Mouse (Mus musculus): Measurements from ENCODE around the gene Gemin5. TPM values are rescaled to one million over a fixed set of nuclear protein-coding genes. Genes with fewer than 3 reads are reported as not detected.
A peak's percentile ranks its signal among the peaks of the same experiment; 100 is the strongest.

The Gemin5 gene
- polyA plus RNA-seq, 1 experiment, result 3.5 TPM

DNA sequence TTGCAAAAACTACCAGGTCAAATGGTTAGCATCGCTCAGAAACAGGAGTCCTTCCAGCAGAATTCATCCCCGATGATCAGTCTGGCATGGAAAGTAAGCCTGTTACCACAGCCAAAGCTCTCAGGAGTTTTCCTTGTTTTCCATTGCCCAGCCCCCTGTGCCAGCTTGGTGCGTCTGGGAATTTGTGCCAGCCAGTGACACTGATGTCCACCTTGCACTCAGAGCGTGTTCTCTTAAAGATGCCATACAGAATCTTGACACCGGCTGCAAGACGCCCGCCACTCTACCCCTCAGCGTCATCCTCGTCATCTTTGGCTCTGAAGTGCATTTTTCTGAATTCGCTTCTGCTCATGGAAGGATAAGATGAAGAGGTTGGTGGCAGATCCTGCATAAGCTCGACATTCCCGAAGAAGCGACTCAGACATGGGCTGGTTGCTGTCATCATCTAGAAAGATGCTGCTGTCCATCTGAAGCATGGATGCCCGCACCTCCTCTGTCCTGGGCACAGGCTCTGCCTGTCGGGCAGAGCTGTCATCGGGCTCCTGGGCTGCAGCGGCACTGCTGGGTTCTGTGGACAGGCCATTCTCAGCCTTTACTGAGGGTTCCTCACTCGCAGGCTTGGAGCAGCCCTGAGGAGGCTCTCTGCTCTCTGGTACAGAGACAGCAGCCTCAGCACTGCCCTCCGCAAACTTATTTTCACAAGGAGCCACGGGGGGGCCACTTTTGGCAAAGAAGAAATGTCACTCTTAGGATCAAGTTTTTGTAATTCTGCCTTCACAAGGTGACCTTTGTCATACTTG lies 71.3 kb downstream of the Gemin5 start:
- H3K36me3 ChIP-seq (ENCODE audit: control insufficient read depth, insufficient read depth, low read length), result no peaks in the 10 kb centered on the region
- no peak overlapping the region for H3K27ac ChIP-seq (ENCODE audit: insufficient read depth, low read depth, low read length)
- H3K27me3 ChIP-seq (ENCODE audit: control insufficient read depth, insufficient read depth, low read length), result no peaks in the 10 kb centered on the region
- H3K4me3 ChIP-seq (ENCODE audit: low read depth, low read length), result no peak overlapping the region; the same call in 1 of the 2 replicates
- no peak for TF ChIP-seq POLR2A (IDR thresholded peaks at IDR 0.05; ENCODE audit: low read depth, low read length)
- no peak for TF ChIP-seq CTCF (IDR thresholded peaks at IDR 0.05; ENCODE audit: extremely low read depth, insufficient read length, insufficient replicate concordance, low read depth, low read length)
- H3K4me1 ChIP-seq (ENCODE audit: control insufficient read depth, insufficient read depth, insufficient read length, low read length), result peaks cover 2% of the 10 kb centered on the region
- 73% methylated on average over 20 of the region's 20 CpGs for WGBS

GRCm38 (mm10) chr11:58096160-58096559 lies 72.2 kb downstream of the Gemin5 start:
- Histone ChIP-seq H3K4me1 (ENCODE audit: control insufficient read depth, insufficient read depth, insufficient read length, low read length) (peaks cover 2% of the 10 kb centered on the region), H3K27ac (ENCODE audit: insufficient read depth, low read depth, low read length) (no peak overlapping the region), H3K27me3 (ENCODE audit: control insufficient read depth, insufficient read depth, low read length) (no peaks in the 10 kb centered on the region), H3K36me3 (ENCODE audit: control insufficient read depth, insufficient read depth, low read length) (no peaks in the 10 kb centered on the region), H3K4me3 (ENCODE audit: low read depth, low read length) (no peak overlapping the region)
- 33% methylated on average over 5 of the region's 5 CpGs for WGBS
- TF ChIP-seq POLR2A (IDR thresholded peaks at IDR 0.05; ENCODE audit: low read depth, low read length) (no peak), CTCF (IDR thresholded peaks at IDR 0.05; ENCODE audit: extremely low read depth, insufficient read length, insufficient replicate concordance, low read depth, low read length) (no peak)

DNA sequence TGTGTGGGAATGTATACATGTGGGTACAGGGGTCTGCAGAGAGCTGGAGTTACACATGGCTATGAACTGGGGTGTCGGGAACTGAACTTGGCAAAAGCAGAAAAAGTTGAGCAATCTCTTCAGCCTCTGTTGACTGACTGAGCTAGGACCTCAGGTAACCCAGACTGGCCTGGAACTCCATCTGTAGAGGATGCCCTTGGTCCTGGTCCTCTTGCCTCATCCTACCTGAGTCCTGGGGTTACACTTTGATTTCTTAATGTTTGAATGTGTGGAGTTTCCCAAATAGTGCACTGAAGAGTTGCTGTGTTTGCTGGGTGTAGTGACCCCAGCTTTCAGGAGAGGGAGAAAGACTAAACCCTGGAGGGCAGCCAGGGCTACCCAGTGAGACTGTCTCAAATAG lies 72.8 kb downstream of the Gemin5 start:
- TF ChIP-seq CTCF (IDR thresholded peaks at IDR 0.05; ENCODE audit: extremely low read depth, insufficient read length, insufficient replicate concordance, low read depth, low read length) (no peak), POLR2A (IDR thresholded peaks at IDR 0.05; ENCODE audit: low read depth, low read length) (no peak)
- no peaks in the 10 kb centered on the region for H3K27me3 ChIP-seq (ENCODE audit: control insufficient read depth, insufficient read depth, low read length)
- 73% methylated on average over 1 of the region's 1 CpGs for WGBS
- H3K4me3 ChIP-seq (ENCODE audit: low read depth, low read length), result no peak overlapping the region
- H3K4me1 ChIP-seq (ENCODE audit: control insufficient read depth, insufficient read depth, insufficient read length, low read length), result peaks cover 2% of the 10 kb centered on the region
- no peak overlapping the region for H3K27ac ChIP-seq (ENCODE audit: insufficient read depth, low read depth, low read length)
- H3K36me3 ChIP-seq (ENCODE audit: control insufficient read depth, insufficient read depth, low read length), result no peaks in the 10 kb centered on the region

DNA sequence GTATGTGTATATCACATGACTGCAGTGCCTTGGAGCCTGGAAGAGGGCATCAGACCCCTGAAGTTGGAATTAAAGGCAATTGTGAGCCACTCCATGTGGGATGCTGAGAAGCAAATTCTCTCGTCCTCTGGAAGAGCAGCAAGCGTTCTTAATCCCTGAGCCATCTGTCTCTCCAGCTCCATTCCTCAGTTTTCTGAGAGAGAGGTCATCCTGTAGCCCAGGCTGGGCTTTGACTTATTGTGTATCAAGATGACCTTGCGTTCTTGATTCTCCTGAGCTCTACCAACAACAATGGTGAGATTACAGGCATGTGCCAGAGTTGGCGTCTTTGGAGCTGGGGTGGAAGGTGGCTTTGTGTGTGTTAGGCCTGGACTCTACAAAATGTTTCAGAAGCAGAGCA lies 73.6 kb downstream of the Gemin5 start:
- WGBS, result 94% methylated on average over 4 of the region's 4 CpGs
- H3K36me3 ChIP-seq (ENCODE audit: control insufficient read depth, insufficient read depth, low read length), result no peaks in the 10 kb centered on the region
- no peak overlapping the region for H3K27ac ChIP-seq (ENCODE audit: insufficient read depth, low read depth, low read length)
- no peaks in the 10 kb centered on the region for H3K27me3 ChIP-seq (ENCODE audit: control insufficient read depth, insufficient read depth, low read length)
- TF ChIP-seq POLR2A (IDR thresholded peaks at IDR 0.05; ENCODE audit: low read depth, low read length) (no peak), CTCF (IDR thresholded peaks at IDR 0.05; ENCODE audit: extremely low read depth, insufficient read length, insufficient replicate concordance, low read depth, low read length) (no peak)
- no peak overlapping the region for H3K4me3 ChIP-seq (ENCODE audit: low read depth, low read length)
- peaks cover 2% of the 10 kb centered on the region for H3K4me1 ChIP-seq (ENCODE audit: control insufficient read depth, insufficient read depth, insufficient read length, low read length)

- H3K4me3 ChIP-seq (ENCODE audit: low read depth, low read length), result peak within 1 kb of the TSS; percentile 54
- WGBS, result 19% methylated on average over 12 of the region's 12 CpGs
These were observed 75.3 kb downstream of the Gemin5 start, which contains the start of gene Gm12248 for GRCm38 (mm10) chr11:58093021-58093528. TSS of gene Gm12248 (minus strand) at chr11:58093134.

GRCm38 (mm10) chr11:58092541-58092940 lies 75.8 kb downstream of the Gemin5 start:
- H3K4me3 ChIP-seq (ENCODE audit: low read depth, low read length), result peak overlapping the region; percentile 54
- 12% methylated on average over 4 of the region's 4 CpGs for WGBS
- peaks cover 2% of the 10 kb centered on the region; the same call in 1 of the 2 replicates for H3K4me1 ChIP-seq (ENCODE audit: control insufficient read depth, insufficient read depth, insufficient read length, low read length)
- H3K27ac ChIP-seq (ENCODE audit: insufficient read depth, low read depth, low read length), result peak overlapping the region; percentile 17; the same call in 1 of the 2 replicates
- no peak for TF ChIP-seq POLR2A (IDR thresholded peaks at IDR 0.05; ENCODE audit: low read depth, low read length)
- TF ChIP-seq CTCF (IDR thresholded peaks at IDR 0.05; ENCODE audit: extremely low read depth, insufficient read length, insufficient replicate concordance, low read depth, low read length), result no peak
- no peaks in the 10 kb centered on the region for H3K36me3 ChIP-seq (ENCODE audit: control insufficient read depth, insufficient read depth, low read length)
- H3K27me3 ChIP-seq (ENCODE audit: control insufficient read depth, insufficient read depth, low read length), result no peaks in the 10 kb centered on the region

More at GRCm38 (mm10) chr11:58093021-58093528, 75.3 kb downstream of the Gemin5 start, which contains the start of gene Gm12248:
- Histone ChIP-seq H3K27ac (ENCODE audit: insufficient read depth, low read depth, low read length) (peak within 1 kb of the TSS; percentile 17; the same call in 1 of the 2 replicates), H3K36me3 (ENCODE audit: control insufficient read depth, insufficient read depth, low read length) (no peaks in the 10 kb centered on the region), H3K4me1 (ENCODE audit: control insufficient read depth, insufficient read depth, insufficient read length, low read length) (peaks cover 2% of the 10 kb centered on the region), H3K27me3 (ENCODE audit: control insufficient read depth, insufficient read depth, low read length) (no peaks in the 10 kb centered on the region)
- TF ChIP-seq CTCF (IDR thresholded peaks at IDR 0.05; ENCODE audit: extremely low read depth, insufficient read length, insufficient replicate concordance, low read depth, low read length) (no peak), POLR2A (IDR thresholded peaks at IDR 0.05; ENCODE audit: low read depth, low read length) (peak; percentile 45; the same call in 1 of the 2 replicates)

- Histone ChIP-seq H3K4me1 (ENCODE audit: control insufficient read depth, insufficient read depth, insufficient read length, low read length) (no peaks in the 10 kb centered on the region), H3K36me3 (ENCODE audit: control insufficient read depth, insufficient read depth, low read length) (no peaks in the 10 kb centered on the region), H3K27me3 (ENCODE audit: control insufficient read depth, insufficient read depth, low read length) (no peaks in the 10 kb centered on the region), H3K4me3 (ENCODE audit: low read depth, low read length) (no peak overlapping the region), H3K27ac (ENCODE audit: insufficient read depth, low read depth, low read length) (no peak overlapping the region)
- 83% methylated on average over 6 of the region's 6 CpGs for WGBS
- TF ChIP-seq CTCF (IDR thresholded peaks at IDR 0.05; ENCODE audit: extremely low read depth, insufficient read length, insufficient replicate concordance, low read depth, low read length) (no peak), POLR2A (IDR thresholded peaks at IDR 0.05; ENCODE audit: low read depth, low read length) (no peak)
These were observed 86.6 kb downstream of the Gemin5 start for GRCm38 (mm10) chr11:58081716-58082115.

Data from small intestine, adult 2 months (tissue).